Mouse (Mus musculus): ENCODE results near the gene Zfp146. TPM values are rescaled to one million over a fixed set of nuclear protein-coding genes. Genes with fewer than 3 reads are reported as not detected.

Gene Zfp146
- polyA plus RNA-seq, 1 experiment from 2014 or later = 3.1 TPM

- DNase-seq (peak; percentile 90), ATAC-seq (peak; percentile 71)
- H3K9ac ChIP-seq (replicated peaks) = peak overlapping the region; percentile 86
- peaks cover 20% of the 10 kb centered on the region for H3K4me1 ChIP-seq (ENCODE audit: insufficient read depth)
- peak overlapping the region; percentile 80 for H3K4me3 ChIP-seq (ENCODE audit: low read depth, low read length)
- H3K4me2 ChIP-seq (ENCODE audit: low read depth, low read length) = peak overlapping the region; percentile 83
- no peaks in the 10 kb centered on the region for H3K9me3 ChIP-seq (ENCODE audit: low read length)
- no peak for TF ChIP-seq CTCF (IDR thresholded peaks at IDR 0.05; ENCODE audit: low read depth)
- TF ChIP-seq EP300 (IDR thresholded peaks at IDR 0.05; ENCODE audit: low read depth) = no peak
- 2% methylated on average over 26 of the region's 26 CpGs for WGBS (ENCODE audit: insufficient replicate concordance)
- H3K36me3 ChIP-seq (replicated peaks; ENCODE audit: insufficient read depth, low read length) = peaks cover 30% of the 10 kb centered on the region
- H3K27me3 ChIP-seq (ENCODE audit: insufficient read depth, low read length) = no peaks in the 10 kb centered on the region
- peak overlapping the region; percentile 75 for H3K27ac ChIP-seq (ENCODE audit: low read depth)
Observed at GRCm38 (mm10) chr7:30193581-30194100, 24.1 kb upstream of the Zfp146 start.

GRCm38 (mm10) chr7:30193013-30193412 is 23.5 kb upstream of the Zfp146 start:
- H3K36me3 ChIP-seq (replicated peaks; ENCODE audit: insufficient read depth, low read length) = peaks cover 36% of the 10 kb centered on the region
- TF ChIP-seq EP300 (IDR thresholded peaks at IDR 0.05; ENCODE audit: low read depth) (no peak), CTCF (IDR thresholded peaks at IDR 0.05; ENCODE audit: low read depth) (no peak)
- DNase-seq (no peak), ATAC-seq (no peak)
- WGBS (ENCODE audit: insufficient replicate concordance) = 66% methylated on average over 9 of the region's 9 CpGs
- H3K9ac ChIP-seq (replicated peaks) = peak overlapping the region; percentile 86; the same call in 1 of the 2 replicates
- peaks cover 17% of the 10 kb centered on the region for H3K4me1 ChIP-seq (ENCODE audit: insufficient read depth)
- no peaks in the 10 kb centered on the region for H3K27me3 ChIP-seq (ENCODE audit: insufficient read depth, low read length)
- no peaks in the 10 kb centered on the region for H3K9me3 ChIP-seq (ENCODE audit: low read length)
- H3K4me2 ChIP-seq (ENCODE audit: low read depth, low read length) = peak overlapping the region; percentile 83
- no peak overlapping the region for H3K27ac ChIP-seq (ENCODE audit: low read depth)
- H3K4me3 ChIP-seq (ENCODE audit: low read depth, low read length) = no peak overlapping the region

- H3K4me3 ChIP-seq (ENCODE audit: low read depth, low read length) = no peak overlapping the region
- DNase-seq (no peak), ATAC-seq (no peak)
- H3K4me2 ChIP-seq (ENCODE audit: low read depth, low read length) = no peak overlapping the region
- H3K27ac ChIP-seq (ENCODE audit: low read depth) = no peak overlapping the region
- no peaks in the 10 kb centered on the region for H3K9me3 ChIP-seq (ENCODE audit: low read length)
- no peak overlapping the region for H3K9ac ChIP-seq (replicated peaks)
- H3K4me1 ChIP-seq (ENCODE audit: insufficient read depth) = peaks cover 17% of the 10 kb centered on the region
- TF ChIP-seq CTCF (IDR thresholded peaks at IDR 0.05; ENCODE audit: low read depth) (no peak), EP300 (IDR thresholded peaks at IDR 0.05; ENCODE audit: low read depth) (no peak)
- 90% methylated on average over 12 of the region's 12 CpGs for WGBS (ENCODE audit: insufficient replicate concordance)
- H3K36me3 ChIP-seq (replicated peaks; ENCODE audit: insufficient read depth, low read length) = peaks cover 45% of the 10 kb centered on the region
- no peaks in the 10 kb centered on the region for H3K27me3 ChIP-seq (ENCODE audit: insufficient read depth, low read length)
Observed at GRCm38 (mm10) chr7:30192088-30192487, 22.5 kb upstream of the Zfp146 start.

GRCm38 (mm10) chr7:30189116-30189491 is 19.6 kb upstream of the Zfp146 start:
- TF ChIP-seq CTCF (IDR thresholded peaks at IDR 0.05; ENCODE audit: low read depth) (no peak), EP300 (IDR thresholded peaks at IDR 0.05; ENCODE audit: low read depth) (no peak)
- Histone ChIP-seq H3K9me3 (ENCODE audit: low read length) (no peaks in the 10 kb centered on the region), H3K27ac (ENCODE audit: low read depth) (no peak overlapping the region), H3K27me3 (ENCODE audit: insufficient read depth, low read length) (no peaks in the 10 kb centered on the region), H3K9ac (replicated peaks) (no peak overlapping the region), H3K4me1 (ENCODE audit: insufficient read depth) (peaks cover 11% of the 10 kb centered on the region), H3K36me3 (replicated peaks; ENCODE audit: insufficient read depth, low read length) (peaks cover 58% of the 10 kb centered on the region), H3K4me2 (ENCODE audit: low read depth, low read length) (no peak overlapping the region), H3K4me3 (ENCODE audit: low read depth, low read length) (no peak overlapping the region)
- ATAC-seq (no peak), DNase-seq (no peak)
- WGBS (ENCODE audit: insufficient replicate concordance) = 83% methylated on average over 4 of the region's 4 CpGs

- Histone ChIP-seq H3K4me2 (ENCODE audit: low read depth, low read length) (no peak overlapping the region), H3K4me3 (ENCODE audit: low read depth, low read length) (no peak overlapping the region), H3K9ac (replicated peaks) (no peak overlapping the region), H3K4me1 (ENCODE audit: insufficient read depth) (peaks cover 11% of the 10 kb centered on the region), H3K9me3 (ENCODE audit: low read length) (no peaks in the 10 kb centered on the region), H3K36me3 (replicated peaks; ENCODE audit: insufficient read depth, low read length) (peaks cover 58% of the 10 kb centered on the region), H3K27ac (ENCODE audit: low read depth) (no peak overlapping the region), H3K27me3 (ENCODE audit: insufficient read depth, low read length) (no peaks in the 10 kb centered on the region)
- WGBS (ENCODE audit: insufficient replicate concordance) = 78% methylated on average over 12 of the region's 12 CpGs
- no peak for ATAC-seq
- DNase-seq = no peak
- no peak for TF ChIP-seq CTCF (IDR thresholded peaks at IDR 0.05; ENCODE audit: low read depth)
Observed at GRCm38 (mm10) chr7:30188344-30189115, 19.0 kb upstream of the Zfp146 start.

- Histone ChIP-seq H3K9me3 (ENCODE audit: low read length) (no peaks in the 10 kb centered on the region), H3K36me3 (replicated peaks; ENCODE audit: insufficient read depth, low read length) (peaks cover 33% of the 10 kb centered on the region), H3K4me3 (ENCODE audit: low read depth, low read length) (no peak overlapping the region; the same call in 1 of the 2 replicates), H3K4me2 (ENCODE audit: low read depth, low read length) (peak overlapping the region; percentile 77), H3K27me3 (ENCODE audit: insufficient read depth, low read length) (no peaks in the 10 kb centered on the region), H3K4me1 (ENCODE audit: insufficient read depth) (peaks cover 6% of the 10 kb centered on the region), H3K9ac (replicated peaks) (no peak overlapping the region), H3K27ac (ENCODE audit: low read depth) (no peak overlapping the region)
- WGBS (ENCODE audit: insufficient replicate concordance) = 76% methylated on average over 13 of the region's 13 CpGs
- ATAC-seq (no peak), DNase-seq (no peak)
- TF ChIP-seq EP300 (IDR thresholded peaks at IDR 0.05; ENCODE audit: low read depth) (no peak), CTCF (IDR thresholded peaks at IDR 0.05; ENCODE audit: low read depth) (no peak)
Observed at GRCm38 (mm10) chr7:30184641-30185348, 15.2 kb upstream of the Zfp146 start.
